Mouse (Mus musculus) brain, embryonic 14.5 days (tissue): ENCODE measurements at regions not wholly inside any gene's neighbourhood (a gene's known extent, or its start where the extent isn't known, plus 50 kb on each side); places are given as distances from the start of the nearest gene placed in this dataset.
A peak's percentile ranks its signal among the peaks of the same experiment; 100 is the strongest.
"Not testable (repeated sequence)": the region's sequence is repeated elsewhere in the genome, so short reads cannot be mapped to it uniquely, and the experiment has no call there.

Experiments
- DNase-seq: peaks from one replicate; pipeline ENCODE4 v3.0.0-alpha.2; 2011; ENCODE audit warnings: low read depth
- CTCF ChIP-seq: fragments of 200-500 bp; IDR thresholded peaks from 2 replicates; pipeline ENCODE4 v1.5.1; 2012; ENCODE audit warnings: inconsistent platforms, mild to moderate bottlenecking, moderate library complexity, borderline replicate concordance; ENCODE audit not compliant: insufficient read depth, insufficient read length; ENCODE audit errors: extremely low read depth
- POLR2A ChIP-seq: fragments of 200-500 bp; IDR thresholded peaks from 2 replicates; pipeline ENCODE4 v1.6.1; 2012; ENCODE audit warnings: mild to moderate bottlenecking, inconsistent platforms, borderline replicate concordance; ENCODE audit not compliant: poor library complexity, insufficient read depth, insufficient read length, severe bottlenecking; ENCODE audit errors: extremely low read depth

DNA sequence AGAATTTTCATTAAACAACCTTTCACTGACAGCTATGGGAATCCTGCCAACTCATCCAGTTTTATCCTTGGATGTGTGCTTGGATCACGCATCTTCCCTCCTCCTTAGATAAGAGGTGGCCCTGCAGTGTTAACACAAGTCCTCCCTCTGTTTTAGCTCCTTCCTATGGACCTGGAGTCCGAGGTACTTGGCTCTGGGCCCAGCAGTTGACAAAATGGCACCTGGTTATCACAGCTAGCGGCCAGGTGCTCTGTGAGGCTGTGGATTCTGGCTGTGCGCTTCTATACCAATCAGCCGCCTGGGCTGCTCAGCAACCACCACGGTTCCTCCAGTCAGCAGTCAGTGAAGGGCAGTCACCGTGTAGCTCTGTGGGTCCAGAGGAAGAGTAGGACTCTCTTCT is 157.4 kb downstream of the Prdm2 start:
- TF ChIP-seq CTCF (no peak), POLR2A (no peak)
- peak; percentile 12 for DNase-seq

GRCm38 (mm10) chr4:143053029-143053428 is 159.8 kb downstream of the Prdm2 start:
- no peak for DNase-seq
- no peak for TF ChIP-seq CTCF

DNA sequence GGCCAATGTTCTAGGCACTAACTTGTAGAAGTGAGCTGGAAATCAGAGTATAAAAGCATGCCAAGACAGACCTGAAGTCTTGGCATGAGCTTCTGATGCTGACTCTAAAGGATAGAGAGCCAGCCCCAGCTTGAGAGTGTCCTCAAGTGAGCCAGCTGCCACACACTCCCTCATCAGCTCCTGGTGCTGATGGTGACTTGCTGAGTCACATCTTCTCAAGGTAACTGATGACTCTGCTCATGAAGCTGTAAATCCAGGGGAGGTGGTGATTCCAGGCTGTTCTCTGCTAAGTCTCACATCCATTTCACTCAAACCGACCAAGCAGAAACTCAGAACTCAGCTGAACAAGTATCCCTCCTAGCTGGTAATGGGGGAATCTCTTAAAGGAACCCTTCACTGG is 161.6 kb downstream of the Prdm2 start:
- no peak for DNase-seq
- TF ChIP-seq CTCF (no peak), POLR2A (no peak)

DNA sequence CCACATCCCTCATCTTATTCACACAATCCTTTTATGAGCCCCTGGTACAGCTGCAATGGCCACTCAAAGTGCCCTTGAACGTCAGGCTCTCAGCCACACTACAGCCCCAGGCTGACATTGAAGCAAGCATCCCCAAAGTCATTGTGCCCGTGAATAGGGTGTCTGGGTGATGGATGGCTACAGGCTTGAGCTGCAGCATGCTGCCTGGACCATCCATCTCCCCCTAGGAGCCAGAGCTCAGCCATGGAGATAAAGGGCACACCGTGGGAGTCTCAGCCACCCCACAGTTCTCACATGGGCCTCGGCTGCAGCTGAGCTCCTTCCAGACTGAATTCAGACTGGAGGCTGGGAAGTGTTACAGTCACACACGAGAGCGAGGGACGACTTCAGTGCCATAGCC is 167.6 kb downstream of the Prdm2 start:
- no peak for DNase-seq
- no peak for TF ChIP-seq CTCF
- TF ChIP-seq POLR2A, result no peak

DNA sequence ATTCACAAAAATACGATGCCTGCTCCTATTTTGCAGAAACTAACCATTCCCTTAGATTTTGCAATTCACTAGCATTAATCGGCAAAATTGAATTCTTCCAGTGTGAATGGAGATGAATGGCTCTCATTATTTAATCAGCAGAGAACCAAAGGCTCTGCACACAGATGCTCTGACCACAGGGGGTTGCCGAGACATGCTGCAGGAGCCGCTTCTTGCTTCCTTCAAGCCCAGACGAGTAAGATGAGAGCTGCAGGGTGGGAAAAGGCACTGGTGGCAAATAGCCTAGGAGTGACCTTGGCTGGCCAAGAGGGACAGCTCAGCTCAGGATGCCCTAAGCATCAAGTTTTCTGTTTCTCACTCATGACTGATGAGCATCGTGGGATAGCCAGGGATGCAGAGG is 170.0 kb downstream of the Prdm2 start:
- peak; percentile 75 for DNase-seq
- TF ChIP-seq CTCF, result no peak
- TF ChIP-seq POLR2A, result no peak

GRCm38 (mm10) chr4:143038626-143039025 is 174.2 kb downstream of the Prdm2 start:
- DNase-seq, result no peak
- no peak for TF ChIP-seq POLR2A
- no peak for TF ChIP-seq CTCF

GRCm38 (mm10) chr4:143036704-143037103 is 176.1 kb downstream of the Prdm2 start:
- TF ChIP-seq CTCF (no peak), POLR2A (no peak)
- DNase-seq, result no peak

DNA sequence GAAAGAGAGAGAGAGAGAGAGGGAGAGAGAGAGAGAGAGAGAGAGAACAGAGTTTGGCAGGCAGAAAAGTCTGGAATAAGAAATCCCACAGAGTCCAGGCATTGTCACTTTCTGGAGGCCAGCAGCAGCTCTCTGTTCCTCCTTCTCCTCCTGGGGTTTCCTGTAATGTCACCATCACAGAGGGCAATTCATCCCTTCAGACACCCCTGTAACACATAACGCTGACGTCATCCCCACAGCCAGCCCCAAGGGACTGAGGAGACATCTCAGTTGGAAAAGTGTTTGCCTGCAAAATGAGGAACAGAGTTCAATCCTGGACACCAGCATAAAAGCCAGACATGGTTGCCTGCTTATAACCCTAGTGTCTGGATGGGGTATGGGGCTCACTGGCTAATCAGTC is 177.7 kb downstream of the Prdm2 start:
- not testable (repeated sequence) for DNase-seq

- DNase-seq, result not testable (repeated sequence)
These were observed 178.5 kb downstream of the Prdm2 start for GRCm38 (mm10) chr4:143034324-143034723.

DNA sequence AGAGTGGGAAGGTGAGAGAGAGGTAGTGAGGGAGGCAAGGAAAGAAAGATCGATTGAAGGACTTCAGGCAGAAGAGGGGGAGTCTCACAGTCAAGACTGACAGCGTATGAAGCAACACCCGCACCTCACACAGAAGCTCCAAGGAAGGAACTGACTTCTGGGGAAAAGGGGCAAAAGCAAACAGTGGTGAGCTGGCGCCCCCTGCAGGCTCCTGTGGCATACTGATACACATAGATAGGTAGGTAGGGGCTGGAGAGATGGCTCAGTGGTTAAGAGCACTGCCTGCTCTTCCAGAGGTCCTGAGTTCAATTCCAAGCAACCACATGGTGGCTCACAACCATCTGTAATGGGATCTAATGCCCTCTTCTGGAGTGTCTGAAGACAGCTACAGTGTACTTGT is 183.0 kb downstream of the Prdm2 start:
- DNase-seq, result not testable (repeated sequence)
- peak; percentile 32; the same call in 1 of the 2 replicates for TF ChIP-seq CTCF

GRCm38 (mm10) chr4:143027292-143027691 is 185.5 kb downstream of the Prdm2 start:
- TF ChIP-seq CTCF (peak; percentile 92), POLR2A (no peak)
- peak; percentile 82 for DNase-seq

- peak; percentile 84 for DNase-seq
- TF ChIP-seq POLR2A (no peak), CTCF (peak; percentile 82)
These were observed 191.4 kb downstream of the Prdm2 start for GRCm38 (mm10) chr4:143021242-143021881.

DNA sequence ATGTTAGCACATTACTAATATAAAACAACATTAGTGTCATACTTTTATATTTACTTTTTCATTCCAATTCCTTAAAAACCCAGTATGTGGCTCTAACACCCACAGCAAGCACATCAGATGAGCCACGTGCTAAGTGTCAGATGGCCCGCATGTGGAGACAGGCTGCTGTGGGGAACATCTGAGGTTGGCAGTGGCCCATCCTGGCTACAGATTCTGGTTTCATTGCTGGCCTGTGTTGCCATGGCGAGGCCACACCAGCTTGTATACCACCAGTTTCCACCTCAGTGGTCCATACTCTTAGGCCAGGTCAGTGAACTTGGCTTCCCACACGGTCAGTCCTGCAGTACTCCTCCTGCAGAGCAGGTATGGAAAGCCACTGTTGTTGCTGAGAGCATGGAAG is 192.1 kb downstream of the Prdm2 start:
- no peak for DNase-seq
- TF ChIP-seq CTCF (no peak), POLR2A (no peak)
